Mouse (Mus musculus) E14TG2a.4 (cell line): ENCODE measurements around the gene Gadd45b.
A peak's percentile ranks its signal among the peaks of the same experiment; 100 is the strongest.

Experiments
- CTCF ChIP-seq: conservative IDR thresholded peaks from 2 replicates; pipeline ENCODE4 v1.5.1; 2014; ENCODE audit warnings: low read length
- NANOG ChIP-seq: IDR thresholded peaks from 2 replicates; pipeline ENCODE4 v1.6.1; 2014; ENCODE audit warnings: borderline replicate concordance, low read length, mixed read lengths

GRCm38 (mm10) chr10:80957791-80958190 lies 27.9 kb downstream of the Gadd45b start:
- TF ChIP-seq CTCF (peak; percentile 10; the same call in 1 of the 2 replicates), NANOG (no peak)
